Mouse (Mus musculus): ENCODE measurements around the gene Eif4e. TPM values are rescaled to one million over a fixed set of nuclear protein-coding genes. Genes with fewer than 3 reads are reported as not detected.
A peak's percentile ranks its signal among the peaks of the same experiment; 100 is the strongest.

Gene Eif4e
- total RNA-seq, 2 experiments from 2014 or later = 180 to 182 TPM

- Histone ChIP-seq H3K27ac (no peak overlapping the region), H3K4me3 (no peak overlapping the region)
- DNase-seq (ENCODE audit: low spot score in 2 of 2) = no peak
- TF ChIP-seq CTCF (conservative IDR thresholded peaks at IDR 0.05) = peak; percentile 67
Observed at GRCm38 (mm10) chr3:138558529-138558928, 32.5 kb downstream of the Eif4e start.

GRCm38 (mm10) chr3:138560242-138560641 lies 34.3 kb downstream of the Eif4e start:
- Histone ChIP-seq H3K27ac (no peak overlapping the region), H3K4me3 (no peak overlapping the region)
- no peak for TF ChIP-seq CTCF (conservative IDR thresholded peaks at IDR 0.05)
- DNase-seq (ENCODE audit: low spot score in 2 of 2) = no peak

GRCm38 (mm10) chr3:138560886-138561285 lies 34.9 kb downstream of the Eif4e start:
- Histone ChIP-seq H3K4me3 (no peak overlapping the region), H3K27ac (no peak overlapping the region)
- no peak for DNase-seq (ENCODE audit: low spot score in 2 of 2)
- no peak for TF ChIP-seq CTCF (conservative IDR thresholded peaks at IDR 0.05)

- TF ChIP-seq CTCF (conservative IDR thresholded peaks at IDR 0.05) = no peak
Observed at GRCm38 (mm10) chr3:138578867-138579266, 52.9 kb downstream of the Eif4e start.

GRCm38 (mm10) chr3:138586213-138586612 lies 60.2 kb downstream of the Eif4e start:
- no peak for DNase-seq (ENCODE audit: low spot score in 2 of 2)
- no peak for TF ChIP-seq CTCF (conservative IDR thresholded peaks at IDR 0.05)

More at GRCm38 (mm10) chr3:138578867-138579266, 52.9 kb downstream of the Eif4e start:
- Histone ChIP-seq H3K4me3 (no peak overlapping the region), H3K27ac (no peak overlapping the region)
- DNase-seq (ENCODE audit: low spot score in 2 of 2) = no peak

GRCm38 (mm10) chr3:138587137-138587536 lies 61.2 kb downstream of the Eif4e start:
- no peak for DNase-seq (ENCODE audit: low spot score in 2 of 2)
- no peak for TF ChIP-seq CTCF (conservative IDR thresholded peaks at IDR 0.05)
- no peak overlapping the region for H3K4me3 ChIP-seq
- H3K27ac ChIP-seq = no peak overlapping the region

More at GRCm38 (mm10) chr3:138586213-138586612, 60.2 kb downstream of the Eif4e start:
- Histone ChIP-seq H3K27ac (no peak overlapping the region), H3K4me3 (no peak overlapping the region)

- no peak for TF ChIP-seq CTCF (conservative IDR thresholded peaks at IDR 0.05)
- no peak overlapping the region for H3K27ac ChIP-seq
- H3K4me3 ChIP-seq = no peak overlapping the region
- DNase-seq (ENCODE audit: low spot score in 2 of 2) = no peak
Observed at GRCm38 (mm10) chr3:138588001-138588400, 62.0 kb downstream of the Eif4e start.

GRCm38 (mm10) chr3:138591002-138591401 lies 65.0 kb downstream of the Eif4e start:
- no peak for TF ChIP-seq CTCF (conservative IDR thresholded peaks at IDR 0.05)
- Histone ChIP-seq H3K4me3 (no peak overlapping the region), H3K27ac (no peak overlapping the region)
- DNase-seq (ENCODE audit: low spot score in 2 of 2) = no peak

- TF ChIP-seq CTCF (conservative IDR thresholded peaks at IDR 0.05) = no peak
- no peak overlapping the region for H3K27ac ChIP-seq
- no peak for DNase-seq (ENCODE audit: low spot score in 2 of 2)
- H3K4me3 ChIP-seq = no peak overlapping the region
Observed at GRCm38 (mm10) chr3:138591806-138592365, 65.9 kb downstream of the Eif4e start.

- peak overlapping the region; percentile 55; the same call in 1 of the 2 replicates for H3K27ac ChIP-seq
- peak in 1 of 2 experiments; percentile 6 for DNase-seq (ENCODE audit: low spot score in 2 of 2)
- TF ChIP-seq CTCF (conservative IDR thresholded peaks at IDR 0.05) = peak; percentile 11; the same call in 1 of the 2 replicates
- H3K4me3 ChIP-seq = no peak overlapping the region
Observed at GRCm38 (mm10) chr3:138593131-138593530, 67.2 kb downstream of the Eif4e start.

- H3K4me3 ChIP-seq = no peak overlapping the region
- DNase-seq (ENCODE audit: low spot score in 2 of 2) = no peak
- TF ChIP-seq CTCF (conservative IDR thresholded peaks at IDR 0.05) = no peak
- H3K27ac ChIP-seq = no peak overlapping the region
Observed at GRCm38 (mm10) chr3:138593911-138594310, 67.9 kb downstream of the Eif4e start.

GRCm38 (mm10) chr3:138601076-138601475 lies 75.1 kb downstream of the Eif4e start:
- DNase-seq (ENCODE audit: low spot score in 2 of 2) = no peak
- H3K27ac ChIP-seq = no peak overlapping the region

GRCm38 (mm10) chr3:138605132-138605531 lies 79.2 kb downstream of the Eif4e start:
- Histone ChIP-seq H3K27ac (no peak overlapping the region), H3K4me3 (no peak overlapping the region)
- no peak for TF ChIP-seq CTCF (conservative IDR thresholded peaks at IDR 0.05)
- no peak for DNase-seq (ENCODE audit: low spot score in 2 of 2)

More at GRCm38 (mm10) chr3:138601076-138601475, 75.1 kb downstream of the Eif4e start:
- no peak for TF ChIP-seq CTCF (conservative IDR thresholded peaks at IDR 0.05)
- no peak overlapping the region for H3K4me3 ChIP-seq

- no peak for DNase-seq (ENCODE audit: low spot score in 2 of 2)
- no peak overlapping the region for H3K27ac ChIP-seq
- no peak overlapping the region for H3K4me3 ChIP-seq
- TF ChIP-seq CTCF (conservative IDR thresholded peaks at IDR 0.05) = no peak
Observed at GRCm38 (mm10) chr3:138608665-138609064, 82.7 kb downstream of the Eif4e start.

Small RNA genes lying within 50 kb of the gene (microRNA-seq; reads per million reads assigned to microRNA genes)
- gene Mir1956 = 0 reads per million in 2 experiments

Other genes with a start within 250 kb of the Eif4e start
- not detected for gene Adh6a, start 212.9 kb upstream of the Eif4e start, total RNA-seq (2021)
- gene Adh6b, start 184.4 kb upstream of the Eif4e start, total RNA-seq (2021) = not detected
- not detected for gene Adh4, start 110.7 kb upstream of the Eif4e start, total RNA-seq (2021)
- gene Adh5, start 83.1 kb upstream of the Eif4e start, total RNA-seq (2021) = 10 to 100 TPM; 69.6 to 70.8 TPM
- gene Metap1, start 36.7 kb upstream of the Eif4e start, total RNA-seq (2021) = 10 to 100 TPM; 43.8 to 46.0 TPM
- gene Tspan5, start 216.0 kb downstream of the Eif4e start, total RNA-seq (2021) = 100 to 1,000 TPM; 199 to 202 TPM

Data from layer of hippocampus, adult 2 months (tissue).